Mouse (Mus musculus) liver, embryonic 11.5 days (tissue): ENCODE measurements around the gene Rgs21. TPM values are rescaled to one million over a fixed set of nuclear protein-coding genes. Genes with fewer than 3 reads are reported as not detected.

Experiments used
- ATAC-seq: fragments of 200-750 bp; cut with Nextera tagmentation; replicated peaks from 2 replicates; pipeline ENCODE4 v1.8.0; 2017; ENCODE audit warnings: moderate number of reproducible peaks, mild to moderate bottlenecking, moderate TSS enrichment, moderate library complexity; ENCODE audit not compliant: low FRiP score
- DNase-seq: peaks from one replicate; pipeline ENCODE4 v3.0.0-alpha.2; 2017; ENCODE audit warnings: low spot score
- H3K27ac ChIP-seq: fragments of 300-500 bp; sonication (generic); 2 replicates; pipeline ENCODE4 v1.5.1; 2014; ENCODE audit warnings: mild to moderate bottlenecking, low read depth, low read length, control low read depth
- H3K27me3 ChIP-seq: fragments of 300-500 bp; sonication (generic); replicated peaks from 2 replicates; pipeline ENCODE4 v1.6.1; 2014; ENCODE audit warnings: low read length, mixed read lengths; ENCODE audit not compliant: control insufficient read depth, insufficient read depth
- H3K36me3 ChIP-seq: fragments of 300-500 bp; sonication (generic); 2 replicates; pipeline ENCODE4 v1.6.1; 2014; ENCODE audit warnings: mild to moderate bottlenecking, low read length, moderate library complexity, mixed read lengths; ENCODE audit not compliant: control insufficient read depth, insufficient read depth
- H3K4me1 ChIP-seq: fragments of 300-500 bp; sonication (generic); replicated peaks from 2 replicates; pipeline ENCODE4 v1.6.1; 2014; ENCODE audit warnings: low read length, mixed read lengths; ENCODE audit not compliant: control insufficient read depth, insufficient read depth
- H3K4me2 ChIP-seq: fragments of 300-500 bp; sonication (generic); 2 replicates; pipeline ENCODE4 v1.6.1; 2014; ENCODE audit warnings: mild to moderate bottlenecking, control low read depth, moderate library complexity
- H3K4me3 ChIP-seq: fragments of 300-500 bp; sonication (generic); 2 replicates; pipeline ENCODE4 v1.5.1; 2014; ENCODE audit warnings: low read depth, low read length, control low read depth
- H3K9ac ChIP-seq: fragments of 300-500 bp; sonication (generic); 2 replicates; pipeline ENCODE4 v1.6.1; 2014; ENCODE audit warnings: low read depth, low read length, control low read depth
- H3K9me3 ChIP-seq: fragments of 300-500 bp; sonication (generic); 2 replicates; pipeline ENCODE4 v1.6.1; 2016; ENCODE audit warnings: low read length, inconsistent platforms, mixed read lengths; ENCODE audit not compliant: control insufficient read depth
- WGBS: fragments of 180-500 bp; shearing (Covaris S2); extraction: QIAGEN DNeasy Blood & Tissue Kit; methylation state at CpG from one replicate; pipeline ENCODE4 v1.1.7; 2014; 5-methylcytosine and 5-hydroxymethylcytosine counted together
- polyA plus RNA-seq: library from polyadenylated mRNA; unstranded; fragments of >200 nt; fragmentation: Nextera tagmentation; extraction: Ambion mirVana; gene quantifications from 2 replicates; pipeline ENCODE4 v1.2.1, GENCODE M21; 2014

The Rgs21 gene
- polyA plus RNA-seq, 1 experiment from 2014 or later = not detected

DNA sequence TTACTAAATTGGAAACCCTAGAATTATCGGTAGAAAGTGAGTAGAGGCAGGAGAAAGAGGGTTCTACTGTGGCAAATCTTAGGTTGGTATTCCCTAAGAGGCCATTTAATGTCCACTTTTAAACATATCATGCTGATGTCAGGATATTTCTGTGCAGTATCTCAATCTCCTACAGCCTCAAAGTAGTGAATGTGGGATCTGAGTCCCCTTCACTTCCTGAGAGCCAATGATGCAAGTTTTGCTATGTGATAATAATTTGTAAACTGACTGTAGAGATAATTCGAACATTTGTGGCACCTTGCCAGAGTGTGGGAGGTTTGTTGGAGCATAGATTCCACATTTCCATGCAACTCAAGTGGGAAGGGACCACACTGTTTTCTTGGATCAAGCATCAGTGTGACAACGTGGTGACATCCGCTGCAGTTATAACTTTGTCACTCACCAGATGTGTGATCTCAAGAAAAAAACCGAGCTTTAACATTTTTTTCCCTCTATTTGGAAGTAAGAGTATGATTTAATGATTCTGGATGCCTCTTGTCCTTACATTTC lies 49.5 kb downstream of the Rgs21 start:
- no peak for ATAC-seq
- 74% methylated on average over 5 of the region's 5 CpGs for WGBS

DNA sequence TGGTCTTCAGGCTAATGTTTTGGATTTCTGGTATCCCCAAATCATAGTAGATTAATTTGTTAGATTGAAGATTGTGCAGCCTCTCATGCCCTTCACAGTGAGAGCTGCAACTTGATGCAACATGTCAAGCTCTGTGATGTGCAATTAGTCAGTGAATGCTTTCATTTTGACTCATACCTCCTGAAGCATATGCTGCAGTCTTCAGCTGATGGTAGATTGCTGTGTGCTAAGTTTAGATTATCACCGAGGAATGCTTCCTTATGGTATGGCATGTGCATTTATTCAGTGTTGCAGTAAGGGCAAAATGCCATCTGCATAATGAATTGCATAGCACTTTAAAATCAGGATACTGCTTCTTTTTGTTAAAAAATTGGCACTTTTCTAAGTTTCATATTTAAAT lies 65.2 kb downstream of the Rgs21 start:
- Histone ChIP-seq H3K4me3 (no peak overlapping the region), H3K4me2 (no peak overlapping the region), H3K27ac (no peak overlapping the region), H3K36me3 (no peaks in the 10 kb centered on the region), H3K4me1 (no peaks in the 10 kb centered on the region), H3K27me3 (no peaks in the 10 kb centered on the region), H3K9me3 (no peaks in the 10 kb centered on the region), H3K9ac (no peak overlapping the region)
- DNase-seq (no peak), ATAC-seq (no peak)
- WGBS = 71% methylated on average over 1 of the region's 1 CpGs

More for the DNA sequence above, 49.5 kb downstream of the Rgs21 start:
- Histone ChIP-seq H3K27ac (no peak overlapping the region), H3K4me3 (no peak overlapping the region), H3K27me3 (no peaks in the 10 kb centered on the region), H3K9me3 (no peaks in the 10 kb centered on the region), H3K9ac (no peak overlapping the region), H3K36me3 (no peaks in the 10 kb centered on the region), H3K4me1 (no peaks in the 10 kb centered on the region), H3K4me2 (no peak overlapping the region)
- no peak for DNase-seq

DNA sequence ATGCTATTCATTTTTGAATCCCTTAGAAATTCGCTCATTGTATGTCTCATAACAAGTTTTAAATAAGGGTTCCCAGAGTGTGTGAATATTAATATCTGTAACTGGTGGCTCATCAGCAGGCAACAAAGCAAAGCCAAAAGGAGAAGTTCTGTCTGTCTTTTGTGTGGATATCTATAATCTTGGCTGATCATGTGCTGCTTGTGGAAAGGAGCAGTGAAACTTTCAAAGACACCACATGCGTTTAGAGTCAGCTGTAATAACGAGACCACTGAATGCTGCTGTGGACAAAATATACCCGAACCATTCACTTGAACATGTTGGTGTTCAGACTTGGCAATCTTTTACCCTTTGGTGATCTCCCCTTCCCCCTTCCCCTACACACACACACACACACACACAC lies 67.0 kb downstream of the Rgs21 start:
- ATAC-seq (no peak), DNase-seq (no peak)
- no peaks in the 10 kb centered on the region for H3K27me3 ChIP-seq
- no peak overlapping the region for H3K4me3 ChIP-seq
- no peaks in the 10 kb centered on the region for H3K9me3 ChIP-seq
- H3K4me2 ChIP-seq = no peak overlapping the region
- H3K36me3 ChIP-seq = no peaks in the 10 kb centered on the region
- H3K27ac ChIP-seq = no peak overlapping the region
- WGBS = 70% methylated on average over 4 of the region's 4 CpGs
- no peaks in the 10 kb centered on the region for H3K4me1 ChIP-seq
- no peak overlapping the region for H3K9ac ChIP-seq

DNA sequence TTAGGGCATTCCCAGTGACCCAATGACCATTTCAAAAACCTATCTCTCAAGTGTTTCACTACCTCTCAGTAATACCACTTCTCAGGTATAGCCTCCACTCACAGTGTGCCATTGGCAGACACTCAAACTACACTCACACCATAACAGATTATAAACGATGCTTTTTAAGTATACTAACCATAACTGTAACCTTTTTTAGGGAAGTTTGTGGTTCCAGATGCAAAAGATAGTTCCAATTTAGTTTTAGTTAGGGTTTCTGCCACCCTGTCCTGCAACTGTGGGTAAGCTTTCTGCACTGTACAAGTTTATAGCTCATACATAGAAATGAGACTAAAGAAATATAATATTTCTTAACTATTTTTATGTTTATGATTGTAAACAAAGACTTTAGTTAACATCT lies 67.7 kb downstream of the Rgs21 start:
- H3K27ac ChIP-seq = no peak overlapping the region

DNA sequence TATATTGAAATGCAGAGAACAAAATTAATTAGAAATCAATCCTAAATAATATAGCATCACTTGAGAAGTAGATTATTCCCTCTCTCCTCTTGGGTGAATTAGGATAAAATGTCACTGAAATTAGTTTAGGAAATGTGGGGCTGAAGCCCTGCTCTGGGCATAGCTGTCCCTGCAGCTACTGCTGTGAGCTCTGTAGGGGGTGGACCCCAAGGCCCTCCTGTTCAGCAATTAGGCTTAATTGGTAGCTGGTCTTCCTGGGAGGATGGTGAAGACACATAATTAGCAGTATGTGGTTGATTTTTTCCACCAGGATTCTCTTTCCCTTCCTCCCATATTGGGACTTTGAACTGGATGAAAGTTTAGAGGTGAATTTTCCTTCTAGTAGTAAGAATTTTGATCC lies 68.7 kb downstream of the Rgs21 start:
- no peaks in the 10 kb centered on the region for H3K4me1 ChIP-seq
- no peaks in the 10 kb centered on the region for H3K36me3 ChIP-seq
- no peak overlapping the region for H3K27ac ChIP-seq
- H3K4me2 ChIP-seq = no peak overlapping the region
- no peaks in the 10 kb centered on the region for H3K27me3 ChIP-seq
- H3K4me3 ChIP-seq = no peak overlapping the region
- DNase-seq (no peak), ATAC-seq (no peak)
- H3K9me3 ChIP-seq = no peaks in the 10 kb centered on the region
- no peak overlapping the region for H3K9ac ChIP-seq

More for the DNA sequence above, 67.7 kb downstream of the Rgs21 start:
- H3K9me3 ChIP-seq = no peaks in the 10 kb centered on the region
- DNase-seq = no peak
- WGBS = 41% methylated on average over 1 of the region's 1 CpGs
- H3K4me1 ChIP-seq = no peaks in the 10 kb centered on the region
- ATAC-seq = no peak
- H3K36me3 ChIP-seq = no peaks in the 10 kb centered on the region
- no peaks in the 10 kb centered on the region for H3K27me3 ChIP-seq
- H3K4me3 ChIP-seq = no peak overlapping the region
- no peak overlapping the region for H3K4me2 ChIP-seq
- no peak overlapping the region for H3K9ac ChIP-seq

DNA sequence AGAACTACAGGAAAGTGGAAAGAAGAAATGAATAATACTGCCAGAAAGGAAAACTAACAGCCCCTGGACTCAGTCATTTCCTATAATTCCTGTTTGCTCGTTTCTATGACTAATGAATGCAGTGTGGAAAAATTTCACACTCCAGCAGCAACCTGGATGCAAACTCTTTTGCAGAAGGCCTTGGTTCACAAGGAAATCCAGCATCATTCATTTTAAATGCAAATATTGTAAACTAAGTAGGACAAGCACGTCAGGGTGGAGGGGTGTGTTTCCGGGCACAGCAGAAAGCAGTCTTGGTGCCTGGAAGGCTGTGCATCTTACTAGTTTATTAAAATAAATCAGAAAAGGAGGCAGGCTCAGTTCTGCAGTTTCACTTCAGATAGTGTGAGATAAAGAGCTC lies 69.4 kb downstream of the Rgs21 start:
- ATAC-seq (no peak), DNase-seq (no peak)
- H3K4me2 ChIP-seq = no peak overlapping the region
- no peaks in the 10 kb centered on the region for H3K9me3 ChIP-seq
- H3K27me3 ChIP-seq = no peaks in the 10 kb centered on the region
- H3K27ac ChIP-seq = no peak overlapping the region
- H3K9ac ChIP-seq = no peak overlapping the region
- H3K4me1 ChIP-seq = no peaks in the 10 kb centered on the region
- no peaks in the 10 kb centered on the region for H3K36me3 ChIP-seq
- no peak overlapping the region for H3K4me3 ChIP-seq
- whole genome bisulfite sequencing = 65% methylated on average over 3 of the region's 3 CpGs

DNA sequence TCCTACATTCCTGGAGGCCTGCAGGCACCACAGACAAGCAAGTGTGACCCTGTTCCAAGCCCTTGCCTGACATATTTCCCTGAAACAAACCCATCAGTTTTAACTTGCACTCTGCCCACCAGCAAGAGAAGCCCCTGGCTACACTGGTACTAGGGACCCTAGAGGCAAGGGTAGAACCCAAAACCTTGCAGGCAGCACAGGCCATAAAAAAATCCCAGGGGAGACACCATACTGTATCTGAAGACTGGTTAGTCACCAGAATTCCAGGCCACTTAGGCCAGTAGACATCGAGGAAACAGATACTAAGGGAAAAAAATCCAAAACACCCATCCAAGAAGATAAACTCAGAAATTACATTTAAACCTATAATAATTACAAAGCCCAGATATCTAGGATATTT lies 74.1 kb downstream of the Rgs21 start:
- H3K4me1 ChIP-seq = no peaks in the 10 kb centered on the region
- H3K36me3 ChIP-seq = no peaks in the 10 kb centered on the region
- no peaks in the 10 kb centered on the region for H3K9me3 ChIP-seq
- WGBS = 88% methylated on average over 1 of the region's 1 CpGs
- ATAC-seq = no peak
- no peak for DNase-seq
- no peaks in the 10 kb centered on the region for H3K27me3 ChIP-seq
- no peak overlapping the region for H3K9ac ChIP-seq
- no peak overlapping the region for H3K4me2 ChIP-seq
- H3K4me3 ChIP-seq = no peak overlapping the region
- H3K27ac ChIP-seq = no peak overlapping the region

DNA sequence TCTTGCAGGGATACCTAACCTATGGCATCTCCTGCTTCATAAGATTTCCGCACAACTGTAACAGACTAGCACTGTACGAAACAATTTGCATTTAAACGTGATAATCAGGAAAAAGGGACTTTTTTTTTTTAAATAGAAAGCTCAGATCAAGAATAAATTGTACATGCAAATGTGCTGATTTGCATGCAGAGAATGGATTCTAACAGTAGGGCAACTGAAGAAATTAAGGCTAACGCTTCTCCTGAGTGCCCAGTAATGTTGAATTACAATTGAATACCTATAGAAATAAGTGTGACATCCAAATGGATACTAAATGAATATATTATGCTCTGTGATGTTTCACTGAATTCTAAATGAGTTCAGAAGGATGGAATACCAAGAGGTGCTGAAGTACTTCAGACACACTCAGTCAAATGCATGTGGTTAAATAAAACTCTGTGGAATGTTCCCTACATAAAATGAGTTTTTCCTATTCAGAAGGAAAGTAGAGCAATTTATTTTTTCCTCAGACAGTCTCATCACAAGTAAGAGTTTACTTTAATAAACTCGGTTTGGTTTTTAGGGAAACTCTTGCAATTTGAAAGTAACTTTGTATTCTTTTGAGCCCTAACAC lies 79.1 kb downstream of the Rgs21 start:
- Histone ChIP-seq H3K4me3 (no peak overlapping the region), H3K27me3 (no peaks in the 10 kb centered on the region), H3K9ac (no peak overlapping the region), H3K36me3 (no peaks in the 10 kb centered on the region), H3K27ac (no peak overlapping the region), H3K9me3 (no peaks in the 10 kb centered on the region), H3K4me1 (no peaks in the 10 kb centered on the region), H3K4me2 (no peak overlapping the region)
- DNase-seq = no peak
- 80% methylated on average over 5 of the region's 5 CpGs for WGBS
- no peak for ATAC-seq
